ENCODE assay signal across 10 mouse cellular contexts in the genomic region with DNA sequence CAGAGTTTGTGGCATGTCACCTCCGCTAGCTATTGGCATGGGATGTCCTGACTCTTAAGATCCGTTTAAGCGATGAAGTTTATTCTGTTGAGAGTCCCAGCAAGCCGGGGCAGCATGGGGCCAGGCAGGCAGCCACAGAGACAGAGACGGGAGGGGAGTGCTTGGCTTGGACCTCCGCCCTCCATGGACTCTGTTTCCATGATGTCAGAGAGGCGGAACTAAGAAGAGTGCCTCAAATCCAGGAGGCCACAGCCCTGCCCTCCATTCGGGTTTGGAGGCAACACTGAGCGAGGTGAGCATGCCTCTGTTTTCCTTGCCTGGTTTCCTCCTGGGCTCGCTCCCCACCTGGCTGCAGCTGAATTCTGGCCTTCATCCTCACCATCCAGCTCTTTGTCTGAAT.
DNase-seq lines count a peak whose midpoint lies in the region; ATAC-seq lines count a peak whose summit lies in the region.
"Had no signal": no experiment of that assay in that cellular context is flagged by ENCODE, and none has a peak within 500 bp of the region (broad histone marks: within the 10 kb centered on the region; RNA-seq: fewer than 3 reads in every experiment).

No protein-coding gene starts in this region.

- DNase-seq in ovary, postnatal 36 days (ENCODE audit: low spot score) = peak; percentile 25
- no peak for DNase-seq in ovary, postnatal 10 days (ENCODE audit: low spot score)
- peak; percentile 69 for DNase-seq in kidney, postnatal 14 days
- DNase-seq in left cerebral cortex, postnatal 36 days (ENCODE audit: low spot score in 2 of 2) = no peak
- DNase-seq in natural killer cell, adult 2 months (ENCODE audit: low spot score in 2 of 2) = no peak
- no peak for DNase-seq in ovary, postnatal 14 days (ENCODE audit: low spot score)

- H3K9me3 ChIP-seq in heart, embryonic 13.5 days = no peaks in the 10 kb centered on the region
- H3K9me3 ChIP-seq: G1E had no signal

- H3K27me3 ChIP-seq in heart, embryonic 13.5 days (replicated peaks) = no peaks in the 10 kb centered on the region

- no peak overlapping the region for H3K9ac ChIP-seq in heart, embryonic 13.5 days

- peak overlapping the region; percentile 14; the same call in 1 of the 2 replicates for H3K4me2 ChIP-seq in heart, embryonic 13.5 days

- 56% methylated on average over 10 of the region's 10 CpGs for WGBS in heart, embryonic 13.5 days

- H3K36me3 ChIP-seq in heart, embryonic 13.5 days = no peaks in the 10 kb centered on the region

- ATAC-seq in heart, embryonic 13.5 days (ENCODE audit: extremely low read depth, insufficient number of reproducible peaks, low FRiP score, low TSS enrichment) = no peak
- ATAC-seq in inflammation-experienced regulatory T-cells, adult 6 months = no peak

- H3K27ac ChIP-seq in heart, embryonic 13.5 days (replicated peaks) = 0 out of 2 replicates have a peak overlapping the region, but pooled peaks have one; percentile 28
- H3K27ac ChIP-seq: macrophage had no signal

- intact Hi-C loops in left cerebral cortex, postnatal 36 days (cut with DNase I) = no loop called here

- H3K4me1 ChIP-seq in heart, embryonic 13.5 days = peaks cover 37% of the 10 kb centered on the region

- H3K4me3 ChIP-seq in heart, embryonic 13.5 days = no peak overlapping the region

Comparison
In these comparisons a context has a peak if more than half of its experiments do, and no peak if none do; other contexts are left out.
1. DNase-seq: peak in ovary, postnatal 36 days (single experiment) and kidney, postnatal 14 days (single experiment); none in ovary, postnatal 10 days (single experiment), left cerebral cortex, postnatal 36 days (0 of 2), natural killer cell, adult 2 months (0 of 2) and ovary, postnatal 14 days (single experiment).